Mouse (Mus musculus) erythroblast, embryonic 14.5 days (primary cell): Measurements from ENCODE around the gene Slc16a13. TPM values are rescaled to one million over a fixed set of nuclear protein-coding genes. Genes with fewer than 3 reads are reported as not detected.

Source experiments
- H3K27me3 ChIP-seq: 2 replicates; pipeline ENCODE4 v1.6.1; 2012; ENCODE audit warnings: inconsistent platforms; ENCODE audit not compliant: control insufficient read depth
- H3K36me3 ChIP-seq: 2 replicates; pipeline ENCODE4 v1.6.1; 2012; ENCODE audit warnings: mild to moderate bottlenecking, inconsistent platforms; ENCODE audit not compliant: control insufficient read depth
- H3K4me1 ChIP-seq: 2 replicates; pipeline ENCODE4 v1.6.1; 2012; ENCODE audit warnings: inconsistent platforms; ENCODE audit not compliant: control insufficient read depth
- H3K4me3 ChIP-seq: replicated peaks from 2 replicates; pipeline ENCODE3; 2012; ENCODE audit warnings: moderate library complexity, mild to moderate bottlenecking, inconsistent platforms
- H3K9me3 ChIP-seq: 2 replicates; pipeline ENCODE4 v1.6.1; 2012; ENCODE audit warnings: low read length, inconsistent platforms, mixed read lengths; ENCODE audit not compliant: control insufficient read depth
- GATA1 ChIP-seq: IDR thresholded peaks from 2 replicates; pipeline ENCODE4 v1.6.1; 2012; ENCODE audit warnings: low read length, inconsistent platforms, mixed read lengths
- TAL1 ChIP-seq: IDR thresholded peaks from 3 replicates; pipeline ENCODE4 v1.6.1; 2012; ENCODE audit warnings: low read length, inconsistent platforms, mixed read lengths
- polyA plus RNA-seq: library from polyadenylated mRNA; stranded (reverse); fragments of >175 nt; gene quantifications from 2 replicates; pipeline ENCODE4 v1.2.3, GENCODE M21; 2012

The Slc16a13 gene
- polyA plus RNA-seq, 1 experiment = 2.3 TPM

DNA sequence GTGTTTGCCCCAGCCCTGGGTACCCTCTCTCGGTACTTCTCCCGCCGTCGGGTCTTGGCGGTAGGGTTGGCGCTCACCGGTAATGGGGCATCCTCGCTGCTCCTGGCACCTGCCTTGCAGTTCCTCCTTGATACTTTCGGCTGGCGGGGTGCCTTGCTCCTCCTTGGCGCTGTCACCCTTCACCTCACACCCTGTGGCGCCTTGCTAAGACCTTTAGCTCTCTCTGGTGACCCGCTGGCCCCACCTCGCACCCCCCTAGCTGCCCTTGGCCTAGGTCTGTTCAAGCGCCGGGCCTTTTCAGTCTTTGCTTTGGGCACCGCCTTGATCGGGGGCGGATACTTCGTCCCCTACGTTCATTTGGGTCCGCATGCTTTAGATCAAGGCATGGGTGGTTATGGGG is 5.6 kb downstream of the Slc16a13 start:
- peaks cover 59% of the 10 kb centered on the region for H3K27me3 ChIP-seq
- no peak overlapping the region for H3K4me3 ChIP-seq
- peaks cover 27% of the 10 kb centered on the region for H3K36me3 ChIP-seq
- TF ChIP-seq GATA1 (no peak), TAL1 (no peak)
- peaks cover 41% of the 10 kb centered on the region for H3K4me1 ChIP-seq
- peaks cover 5% of the 10 kb centered on the region; the same call in 1 of the 2 replicates for H3K9me3 ChIP-seq

DNA sequence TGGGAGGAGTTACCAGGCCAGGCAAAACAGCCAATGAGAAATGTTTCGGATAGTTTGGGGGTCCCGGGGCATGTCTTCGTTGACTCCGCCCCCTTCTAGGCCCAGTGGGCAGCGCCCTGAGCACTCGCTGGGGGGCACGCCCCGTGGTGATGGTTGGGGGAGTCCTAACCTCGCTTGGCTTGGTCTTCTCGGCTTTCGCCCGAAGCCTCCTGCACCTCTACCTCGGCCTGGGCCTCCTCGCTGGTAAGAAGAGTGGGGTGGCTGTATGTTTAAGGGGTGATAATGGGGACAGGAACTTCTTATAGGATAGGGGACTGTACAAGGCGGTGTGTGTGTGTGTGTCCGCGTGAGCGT is 6.0 kb downstream of the Slc16a13 start:
- Histone ChIP-seq H3K27me3 (peaks cover 59% of the 10 kb centered on the region), H3K36me3 (peaks cover 27% of the 10 kb centered on the region), H3K9me3 (peaks cover 5% of the 10 kb centered on the region; the same call in 1 of the 2 replicates), H3K4me3 (no peak overlapping the region), H3K4me1 (peaks cover 36% of the 10 kb centered on the region)
- no peak for TF ChIP-seq GATA1
- no peak for TF ChIP-seq TAL1

DNA sequence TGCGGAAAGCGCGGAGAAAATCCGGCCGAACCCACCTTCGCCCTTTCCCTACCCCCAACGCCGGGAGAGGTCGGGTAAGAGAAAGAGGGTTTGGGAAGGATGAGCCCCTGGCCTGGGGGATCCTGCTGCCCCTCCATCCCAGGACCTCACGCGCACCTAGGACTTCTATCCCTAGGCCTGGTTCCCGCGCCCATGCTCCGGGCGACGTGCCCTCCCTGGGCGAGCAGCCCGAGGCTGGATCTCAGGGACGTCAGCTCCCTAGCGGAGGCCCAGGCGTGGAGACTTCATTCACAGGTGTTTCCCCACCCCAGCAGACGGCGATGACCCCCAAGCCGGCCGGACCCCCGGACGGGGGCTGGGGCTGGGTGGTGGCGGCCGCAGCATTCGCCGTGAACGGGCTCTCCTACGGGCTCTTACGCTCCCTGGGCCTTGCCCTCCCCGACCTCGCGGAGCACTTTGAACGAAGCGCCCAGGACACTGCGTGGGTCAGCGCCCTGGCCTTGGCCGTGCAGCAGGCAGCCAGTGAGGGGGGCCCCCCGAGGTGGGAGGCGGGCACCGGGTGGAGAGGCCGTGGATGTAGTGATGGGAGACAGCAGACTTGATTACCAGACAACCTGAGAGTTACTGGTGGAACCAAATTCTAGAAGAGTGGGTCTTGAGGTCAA is 6.5 kb downstream of the Slc16a13 start:
- H3K9me3 ChIP-seq = peaks cover 5% of the 10 kb centered on the region; the same call in 1 of the 2 replicates
- H3K27me3 ChIP-seq = peaks cover 59% of the 10 kb centered on the region
- H3K4me1 ChIP-seq = peaks cover 31% of the 10 kb centered on the region
- peaks cover 27% of the 10 kb centered on the region for H3K36me3 ChIP-seq
- TF ChIP-seq GATA1 = no peak
- no peak for TF ChIP-seq TAL1
- H3K4me3 ChIP-seq = peak overlapping the region; percentile 13

DNA sequence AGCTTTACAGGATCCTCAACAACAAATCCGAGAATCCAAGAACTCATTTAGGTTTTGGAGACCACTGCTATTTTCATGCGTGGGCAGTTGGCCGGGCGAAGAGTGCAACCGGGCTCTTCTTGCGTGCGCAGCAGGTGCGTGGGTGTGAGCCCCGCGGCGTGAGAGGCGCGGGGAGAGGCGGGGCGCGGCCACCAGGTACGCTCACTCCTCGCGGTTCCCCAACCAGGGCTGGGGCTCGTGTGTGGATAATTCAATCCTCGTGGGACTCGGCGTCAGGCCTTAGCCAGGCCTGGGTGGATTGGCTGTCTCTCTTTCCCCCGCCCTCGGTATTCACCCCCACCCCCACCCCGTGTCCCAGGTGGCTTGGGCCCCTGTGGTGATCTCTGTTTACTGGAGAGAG is 7.1 kb downstream of the Slc16a13 start:
- H3K36me3 ChIP-seq = peaks cover 22% of the 10 kb centered on the region
- H3K9me3 ChIP-seq = peaks cover 5% of the 10 kb centered on the region; the same call in 1 of the 2 replicates
- peaks cover 25% of the 10 kb centered on the region for H3K4me1 ChIP-seq
- H3K4me3 ChIP-seq = no peak overlapping the region
- H3K27me3 ChIP-seq = peaks cover 59% of the 10 kb centered on the region
- no peak for TF ChIP-seq GATA1
- TF ChIP-seq TAL1 = no peak

DNA sequence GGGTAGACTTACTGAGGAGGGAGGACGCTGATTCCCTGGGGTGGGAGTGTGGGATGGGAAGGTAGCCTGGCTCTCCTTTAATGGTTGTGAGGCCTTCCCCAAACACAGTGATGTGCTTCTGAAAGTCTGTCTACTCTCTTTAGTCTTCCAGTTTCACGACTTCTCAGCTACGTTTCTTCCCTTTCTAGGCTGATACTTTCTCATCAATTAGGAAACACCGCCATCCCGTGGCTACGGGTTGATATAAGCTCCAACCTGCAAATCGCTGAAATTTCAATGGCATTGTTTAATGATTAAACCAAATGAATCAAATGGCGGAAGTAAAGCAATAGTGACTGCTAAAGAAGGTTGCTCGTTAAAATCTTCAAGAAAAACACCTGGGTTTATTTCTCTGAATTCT is 8.0 kb downstream of the Slc16a13 start:
- H3K9me3 ChIP-seq = peaks cover 5% of the 10 kb centered on the region; the same call in 1 of the 2 replicates
- peaks cover 13% of the 10 kb centered on the region for H3K36me3 ChIP-seq
- peaks cover 17% of the 10 kb centered on the region for H3K4me1 ChIP-seq
- no peak overlapping the region for H3K4me3 ChIP-seq
- no peak for TF ChIP-seq TAL1
- no peak for TF ChIP-seq GATA1
- H3K27me3 ChIP-seq = peaks cover 59% of the 10 kb centered on the region

DNA sequence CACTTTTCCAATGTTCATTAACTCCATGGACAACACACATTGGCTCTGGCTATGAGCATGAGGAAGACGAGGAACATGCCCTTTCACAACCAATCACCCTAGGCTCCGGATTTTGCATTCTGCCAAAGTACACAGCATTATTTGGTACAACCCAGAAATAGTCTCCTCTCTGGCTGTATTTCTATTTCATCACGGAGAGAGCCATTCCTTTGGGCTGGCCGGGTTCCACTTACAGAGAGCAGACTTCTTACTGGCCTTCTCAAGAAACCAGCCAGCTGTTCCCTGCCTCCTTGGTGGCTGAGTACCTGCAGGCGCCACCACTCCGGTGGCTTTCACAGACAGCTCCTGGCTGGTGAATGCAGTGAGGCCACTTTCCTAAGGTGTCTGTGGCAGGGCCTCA is 8.4 kb downstream of the Slc16a13 start, which contains the start of gene Slc16a11:
Gene Slc16a11, plus strand, starts transcription at position 330 of the 400 bp plus-strand sequence.
- Histone ChIP-seq H3K4me3 (no peak within 1 kb of the TSS), H3K4me1 (peaks cover 12% of the 10 kb centered on the region), H3K27me3 (peaks cover 59% of the 10 kb centered on the region), H3K36me3 (peaks cover 9% of the 10 kb centered on the region), H3K9me3 (peaks cover 5% of the 10 kb centered on the region; the same call in 1 of the 2 replicates)
- TF ChIP-seq TAL1 = no peak
- no peak for TF ChIP-seq GATA1

DNA sequence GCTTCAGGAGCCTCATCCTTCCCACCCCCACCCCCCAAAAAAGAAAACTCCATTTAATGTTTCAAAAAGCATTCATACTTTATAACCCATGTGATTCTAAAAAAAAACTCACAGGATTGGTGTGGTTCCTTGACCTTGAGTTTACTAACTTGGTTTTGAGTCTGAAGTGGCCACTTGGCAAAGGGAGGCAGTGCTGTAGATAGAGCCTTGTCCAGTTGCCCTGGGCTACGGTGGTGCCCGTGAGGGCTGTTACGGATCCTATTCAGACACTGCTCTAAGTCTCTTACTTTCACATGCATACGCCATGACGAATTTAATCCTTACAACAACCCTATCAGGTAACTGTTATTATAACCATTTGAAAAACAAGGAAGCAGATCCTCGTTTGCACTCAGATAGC is 8.9 kb downstream of the Slc16a13 start:
- no peak for TF ChIP-seq GATA1
- TF ChIP-seq TAL1 = no peak
- H3K27me3 ChIP-seq = peaks cover 59% of the 10 kb centered on the region
- H3K4me3 ChIP-seq = no peak overlapping the region
- H3K36me3 ChIP-seq = peaks cover 5% of the 10 kb centered on the region
- peaks cover 12% of the 10 kb centered on the region for H3K4me1 ChIP-seq
- H3K9me3 ChIP-seq = peaks cover 5% of the 10 kb centered on the region; the same call in 1 of the 2 replicates

DNA sequence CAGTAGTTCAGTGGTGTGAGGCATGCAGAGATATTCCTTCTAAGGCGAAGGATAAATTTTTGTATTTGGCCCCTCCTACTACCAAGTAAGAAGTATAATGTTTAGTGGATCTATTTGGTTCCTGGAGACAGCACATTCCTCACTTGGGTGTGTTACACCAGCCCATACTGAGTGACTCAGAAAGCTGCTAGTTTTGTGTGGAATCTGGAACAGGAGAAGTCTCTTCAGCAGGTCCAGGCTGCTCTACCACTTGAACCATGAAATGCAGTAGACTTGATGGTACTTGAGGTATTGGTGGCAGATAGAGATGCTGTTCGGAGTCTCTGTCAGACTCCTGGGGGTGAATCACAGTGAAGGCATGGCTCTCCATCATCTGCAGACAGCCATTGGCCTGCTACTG is 10.2 kb downstream of the Slc16a13 start:
- Histone ChIP-seq H3K9me3 (peaks cover 5% of the 10 kb centered on the region; the same call in 1 of the 2 replicates), H3K36me3 (no peaks in the 10 kb centered on the region), H3K27me3 (peaks cover 53% of the 10 kb centered on the region), H3K4me1 (peaks cover 12% of the 10 kb centered on the region), H3K4me3 (no peak overlapping the region)
- no peak for TF ChIP-seq GATA1
- TF ChIP-seq TAL1 = no peak

DNA sequence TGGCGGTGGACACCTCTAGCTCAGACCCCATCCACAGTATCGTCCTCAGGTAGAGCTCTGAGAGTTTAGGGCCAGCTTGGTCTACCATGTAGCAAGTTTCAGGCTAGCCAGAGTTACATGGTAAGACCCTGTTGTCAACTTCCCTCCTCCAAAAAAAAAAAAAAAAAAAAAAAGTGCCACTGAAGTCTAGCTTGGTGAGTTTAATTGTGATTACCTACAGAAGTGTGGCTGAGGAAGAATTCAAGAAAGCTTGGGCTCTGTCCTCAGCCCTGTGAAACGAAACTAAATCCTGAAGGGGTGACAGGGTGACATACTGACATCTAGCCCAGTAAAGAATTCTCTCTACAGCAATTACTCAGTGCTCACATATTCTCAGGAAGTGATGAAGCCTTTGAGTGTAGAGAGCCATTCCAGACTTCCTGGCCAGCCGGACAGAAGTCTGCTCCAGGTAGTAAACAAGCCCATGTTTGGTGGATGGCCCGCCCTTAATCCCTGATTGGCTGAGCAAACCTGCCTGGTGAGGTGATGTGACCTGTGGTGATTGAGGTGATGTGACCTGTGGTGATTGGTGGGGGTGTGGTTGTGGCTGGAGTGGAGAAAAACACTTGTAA is 12.0 kb downstream of the Slc16a13 start:
- no peak for TF ChIP-seq TAL1
- no peak for TF ChIP-seq GATA1
- no peaks in the 10 kb centered on the region for H3K4me1 ChIP-seq
- H3K9me3 ChIP-seq = no peaks in the 10 kb centered on the region
- no peak overlapping the region for H3K4me3 ChIP-seq
- peaks cover 39% of the 10 kb centered on the region for H3K27me3 ChIP-seq
- no peaks in the 10 kb centered on the region for H3K36me3 ChIP-seq
